Mouse (Mus musculus) embryonic facial prominence, embryonic 10.5 days (tissue): Measurements from ENCODE around the gene Tjp3. TPM values are rescaled to one million over a fixed set of nuclear protein-coding genes. Genes with fewer than 3 reads are reported as not detected.

Source experiments
- DNase-seq: peaks from one replicate; pipeline ENCODE4 v3.0.0-alpha.2; 2017; ENCODE audit warnings: low spot score
- H3K27ac ChIP-seq: fragments of 300-500 bp; sonication (generic); replicated peaks from 2 replicates; pipeline ENCODE4 v1.5.1; 2016; ENCODE audit warnings: mild to moderate bottlenecking
- H3K27me3 ChIP-seq: fragments of 300-500 bp; sonication (generic); replicated peaks from 2 replicates; pipeline ENCODE4 v1.6.1; 2016; ENCODE audit warnings: low read depth, mild to moderate bottlenecking; ENCODE audit not compliant: poor library complexity, severe bottlenecking
- H3K36me3 ChIP-seq: fragments of 300-500 bp; sonication (generic); replicated peaks from 2 replicates; pipeline ENCODE4 v1.6.1; 2016; ENCODE audit warnings: mild to moderate bottlenecking, moderate library complexity
- H3K4me1 ChIP-seq: fragments of 300-500 bp; sonication (generic); 2 replicates; pipeline ENCODE4 v1.6.1; 2016
- H3K4me3 ChIP-seq: fragments of 300-500 bp; sonication (generic); 2 replicates; pipeline ENCODE4 v1.5.1; 2016; ENCODE audit warnings: mild to moderate bottlenecking, moderate library complexity
- H3K9me3 ChIP-seq: fragments of 300-500 bp; sonication (generic); 2 replicates; pipeline ENCODE4 v1.6.1; 2016; ENCODE audit warnings: mild to moderate bottlenecking
- WGBS: fragments of 180-500 bp; shearing (Covaris S2); methylation state at CpG from one replicate; pipeline ENCODE4 v1.1.7; 2016; 5-methylcytosine and 5-hydroxymethylcytosine counted together
- polyA plus RNA-seq: library from polyadenylated mRNA; unstranded; fragments of >200 nt; fragmentation: Nextera tagmentation; extraction: Ambion mirVana; gene quantifications from 2 replicates; pipeline ENCODE4 v1.2.1, GENCODE M21; 2016

Gene Tjp3
- polyA plus RNA-seq, 1 experiment from 2014 or later: 8.9 TPM

- no peaks in the 10 kb centered on the region for H3K9me3 ChIP-seq
- H3K4me3 ChIP-seq: peak overlapping the region; percentile 9; the same call in 1 of the 2 replicates
- H3K27ac ChIP-seq: peak overlapping the region; percentile 60
- peaks cover 67% of the 10 kb centered on the region for H3K4me1 ChIP-seq
- WGBS: 79% methylated on average over 4 of the region's 4 CpGs
- H3K36me3 ChIP-seq: peaks cover 64% of the 10 kb centered on the region
- no peak for DNase-seq
- no peaks in the 10 kb centered on the region for H3K27me3 ChIP-seq
Measured at GRCm38 (mm10) chr10:81302288-81302687, 10.9 kb upstream of the Tjp3 start.

- WGBS: 78% methylated on average over 9 of the region's 9 CpGs
- no peak overlapping the region for H3K27ac ChIP-seq
Measured at GRCm38 (mm10) chr10:81301321-81301720, 9.9 kb upstream of the Tjp3 start.

GRCm38 (mm10) chr10:81300352-81300907, 9.0 kb upstream of the Tjp3 start:
- no peaks in the 10 kb centered on the region for H3K9me3 ChIP-seq
- no peak for DNase-seq
- peaks cover 59% of the 10 kb centered on the region for H3K36me3 ChIP-seq
- H3K4me1 ChIP-seq: peaks cover 79% of the 10 kb centered on the region
- H3K27ac ChIP-seq: peak overlapping the region; percentile 11; the same call in 1 of the 2 replicates
- peak overlapping the region; percentile 4; the same call in 1 of the 2 replicates for H3K4me3 ChIP-seq
- 86% methylated on average over 9 of the region's 9 CpGs for WGBS
- H3K27me3 ChIP-seq: no peaks in the 10 kb centered on the region

More at GRCm38 (mm10) chr10:81301321-81301720, 9.9 kb upstream of the Tjp3 start:
- H3K27me3 ChIP-seq: no peaks in the 10 kb centered on the region
- no peak for DNase-seq
- peaks cover 60% of the 10 kb centered on the region for H3K36me3 ChIP-seq
- H3K4me3 ChIP-seq: no peak overlapping the region
- H3K9me3 ChIP-seq: no peaks in the 10 kb centered on the region
- H3K4me1 ChIP-seq: peaks cover 72% of the 10 kb centered on the region

- Histone ChIP-seq H3K27ac (peak overlapping the region; percentile 11; the same call in 1 of the 2 replicates), H3K27me3 (no peaks in the 10 kb centered on the region), H3K4me3 (no peak overlapping the region; the same call in 1 of the 2 replicates), H3K9me3 (no peaks in the 10 kb centered on the region), H3K36me3 (peaks cover 60% of the 10 kb centered on the region), H3K4me1 (peaks cover 86% of the 10 kb centered on the region)
- WGBS: 91% methylated on average over 14 of the region's 14 CpGs
- no peak for DNase-seq
Measured at GRCm38 (mm10) chr10:81299585-81300351, 8.4 kb upstream of the Tjp3 start.

- Histone ChIP-seq H3K27ac (0 out of 2 replicates have a peak overlapping the region, but pooled peaks have one; percentile 3), H3K27me3 (no peaks in the 10 kb centered on the region), H3K9me3 (no peaks in the 10 kb centered on the region), H3K4me3 (no peak overlapping the region), H3K4me1 (peaks cover 87% of the 10 kb centered on the region), H3K36me3 (peaks cover 65% of the 10 kb centered on the region)
- 92% methylated on average over 17 of the region's 17 CpGs for WGBS
- DNase-seq: no peak
Measured at GRCm38 (mm10) chr10:81298369-81299100, 7.2 kb upstream of the Tjp3 start.

GRCm38 (mm10) chr10:81297845-81298244, 6.5 kb upstream of the Tjp3 start:
- peaks cover 61% of the 10 kb centered on the region for H3K36me3 ChIP-seq
- no peaks in the 10 kb centered on the region for H3K9me3 ChIP-seq
- no peak for DNase-seq
- no peak overlapping the region for H3K4me3 ChIP-seq
- 49% methylated on average over 10 of the region's 10 CpGs for WGBS
- peak overlapping the region; percentile 49; the same call in 1 of the 2 replicates for H3K27ac ChIP-seq
- no peaks in the 10 kb centered on the region for H3K27me3 ChIP-seq
- peaks cover 87% of the 10 kb centered on the region for H3K4me1 ChIP-seq

- DNase-seq: no peak
- no peak overlapping the region for H3K4me3 ChIP-seq
- peaks cover 57% of the 10 kb centered on the region for H3K36me3 ChIP-seq
- peaks cover 1% of the 10 kb centered on the region; the same call in 1 of the 2 replicates for H3K27me3 ChIP-seq
- WGBS: 70% methylated on average over 6 of the region's 6 CpGs
- peaks cover 81% of the 10 kb centered on the region for H3K4me1 ChIP-seq
- no peaks in the 10 kb centered on the region for H3K9me3 ChIP-seq
- H3K27ac ChIP-seq: no peak overlapping the region
Measured at GRCm38 (mm10) chr10:81297246-81297645, 5.9 kb upstream of the Tjp3 start.

GRCm38 (mm10) chr10:81295185-81295584, 3.8 kb upstream of the Tjp3 start:
- H3K36me3 ChIP-seq: peaks cover 42% of the 10 kb centered on the region
- H3K27me3 ChIP-seq: peaks cover 22% of the 10 kb centered on the region
- peak overlapping the region; percentile 75 for H3K4me3 ChIP-seq
- no peak overlapping the region for H3K27ac ChIP-seq
- no peak for DNase-seq
- 92% methylated on average over 6 of the region's 6 CpGs for WGBS
- H3K9me3 ChIP-seq: no peaks in the 10 kb centered on the region
- peaks cover 74% of the 10 kb centered on the region for H3K4me1 ChIP-seq

- 61% methylated on average over 8 of the region's 8 CpGs for WGBS
- H3K4me1 ChIP-seq: peaks cover 68% of the 10 kb centered on the region
- no peaks in the 10 kb centered on the region for H3K9me3 ChIP-seq
- peaks cover 37% of the 10 kb centered on the region for H3K36me3 ChIP-seq
- no peak for DNase-seq
- peak overlapping the region; percentile 75 for H3K4me3 ChIP-seq
- H3K27me3 ChIP-seq: peaks cover 29% of the 10 kb centered on the region
- no peak overlapping the region for H3K27ac ChIP-seq
Measured at GRCm38 (mm10) chr10:81294442-81294841, 3.1 kb upstream of the Tjp3 start.

- WGBS: 5% methylated on average over 25 of the region's 25 CpGs
- peak overlapping the region; percentile 75 for H3K4me3 ChIP-seq
- H3K27me3 ChIP-seq: peaks cover 36% of the 10 kb centered on the region
- peaks cover 33% of the 10 kb centered on the region for H3K36me3 ChIP-seq
- H3K9me3 ChIP-seq: no peaks in the 10 kb centered on the region
- peak overlapping the region; percentile 93 for H3K27ac ChIP-seq
- peaks cover 65% of the 10 kb centered on the region for H3K4me1 ChIP-seq
- no peak for DNase-seq
Measured at GRCm38 (mm10) chr10:81293334-81294030, 2.1 kb upstream of the Tjp3 start.

- Histone ChIP-seq H3K36me3 (peaks cover 25% of the 10 kb centered on the region), H3K4me1 (peaks cover 64% of the 10 kb centered on the region), H3K27me3 (peaks cover 43% of the 10 kb centered on the region), H3K9me3 (no peaks in the 10 kb centered on the region), H3K4me3 (peak within 1 kb of the TSS; percentile 75), H3K27ac (peak within 1 kb of the TSS; percentile 93)
- peak; percentile 99 for DNase-seq
- WGBS: under 1% methylated on average over 80 of the region's 80 CpGs
Measured at GRCm38 (mm10) chr10:81292554-81293333, 1.4 kb upstream of the Tjp3 start, which contains the start of gene Pip5k1c. Gene Pip5k1c (plus strand): TSS chr10:81292963.
